Mouse (Mus musculus) liver, postnatal 0 days (tissue): ENCODE results near the gene Btbd19. TPM values are rescaled to one million over a fixed set of nuclear protein-coding genes. Genes with fewer than 3 reads are reported as not detected.

Experiments used
- ATAC-seq: fragments of 200-750 bp; cut with Nextera tagmentation; 2 replicates; pipeline ENCODE4 v1.8.0; 2017; ENCODE audit warnings: mild to moderate bottlenecking, moderate library complexity
- DNase-seq: peaks from one replicate; pipeline ENCODE4 v3.0.0-alpha.2; 2016
- H3K27ac ChIP-seq: fragments of 300-500 bp; sonication (generic); 2 replicates; pipeline ENCODE4 v1.5.1; 2014; ENCODE audit warnings: antibody characterized with exemption, moderate library complexity, mild to moderate bottlenecking, low read depth
- H3K27me3 ChIP-seq: fragments of 300-500 bp; sonication (generic); 2 replicates; pipeline ENCODE4 v1.6.1; 2014; ENCODE audit warnings: low read length, control low read depth, mixed read lengths; ENCODE audit not compliant: insufficient read depth
- H3K36me3 ChIP-seq: fragments of 300-500 bp; sonication (generic); replicated peaks from 2 replicates; pipeline ENCODE4 v1.6.1; 2014; ENCODE audit warnings: mild to moderate bottlenecking, control low read depth, low read length, moderate library complexity, mixed read lengths; ENCODE audit not compliant: insufficient read depth
- H3K4me1 ChIP-seq: fragments of 300-500 bp; sonication (generic); 2 replicates; pipeline ENCODE4 v1.6.1; 2014; ENCODE audit warnings: antibody characterized with exemption, mild to moderate bottlenecking, control low read depth; ENCODE audit not compliant: insufficient read depth
- H3K4me2 ChIP-seq: fragments of 300-500 bp; sonication (generic); 2 replicates; pipeline ENCODE4 v1.6.1; 2014; ENCODE audit warnings: low read depth, mild to moderate bottlenecking, low read length, moderate library complexity, mixed read lengths
- H3K4me3 ChIP-seq: fragments of 300-500 bp; sonication (generic); 2 replicates; pipeline ENCODE4 v1.5.1; 2014; ENCODE audit warnings: low read depth, low read length
- H3K9ac ChIP-seq: fragments of 300-500 bp; sonication (generic); replicated peaks from 2 replicates; pipeline ENCODE4 v1.6.1; 2014; ENCODE audit warnings: mild to moderate bottlenecking, moderate library complexity
- H3K9me3 ChIP-seq: fragments of 300-500 bp; sonication (generic); 2 replicates; pipeline ENCODE4 v1.6.1; 2016; ENCODE audit warnings: mild to moderate bottlenecking, control low read depth, low read length, mixed read lengths
- CTCF ChIP-seq: sonication (generic); IDR thresholded peaks from 2 replicates; pipeline ENCODE4 v1.5.1; 2016; ENCODE audit warnings: antibody characterized with exemption, low read depth
- EP300 ChIP-seq: IDR thresholded peaks from 2 replicates; pipeline ENCODE4 v1.6.1; 2016; ENCODE audit warnings: antibody characterized with exemption, low read depth, mild to moderate bottlenecking
- WGBS: fragments of 180-500 bp; shearing (Covaris S2); extraction: QIAGEN DNeasy Blood & Tissue Kit; methylation state at CpG from one replicate; pipeline ENCODE4 v1.1.7; 2014; ENCODE audit not compliant: insufficient replicate concordance; 5-methylcytosine and 5-hydroxymethylcytosine counted together
- polyA plus RNA-seq: library from polyadenylated mRNA; unstranded; fragments of >200 nt; fragmentation: Nextera tagmentation; extraction: Ambion mirVana; gene quantifications from 2 replicates; pipeline ENCODE4 v1.2.1, GENCODE M21; 2015

Btbd19 gene
- polyA plus RNA-seq, 1 experiment from 2014 or later, result 2.3 TPM

- no peak for DNase-seq
- no peak for TF ChIP-seq EP300
- TF ChIP-seq CTCF, result peak; percentile 19; the same call in 1 of the 2 replicates
- H3K36me3 ChIP-seq, result no peaks in the 10 kb centered on the region
- no peaks in the 10 kb centered on the region for H3K9me3 ChIP-seq
- no peak overlapping the region for H3K4me2 ChIP-seq
- no peaks in the 10 kb centered on the region for H3K27me3 ChIP-seq
- H3K9ac ChIP-seq, result no peak overlapping the region
- H3K4me1 ChIP-seq, result no peaks in the 10 kb centered on the region
- no peak overlapping the region for H3K27ac ChIP-seq
- 71% methylated on average over 10 of the region's 10 CpGs for WGBS
- no peak overlapping the region for H3K4me3 ChIP-seq
- ATAC-seq, result no peak
Observed at GRCm38 (mm10) chr4:117104672-117105071, 20.9 kb downstream of the Btbd19 start.

GRCm38 (mm10) chr4:117101218-117101617, 24.3 kb downstream of the Btbd19 start:
- ATAC-seq, result no peak
- no peak overlapping the region for H3K4me2 ChIP-seq
- no peaks in the 10 kb centered on the region for H3K9me3 ChIP-seq
- 41% methylated on average over 7 of the region's 7 CpGs for WGBS
- H3K27me3 ChIP-seq, result peaks cover 6% of the 10 kb centered on the region
- H3K27ac ChIP-seq, result no peak overlapping the region
- no peak overlapping the region for H3K9ac ChIP-seq
- no peaks in the 10 kb centered on the region for H3K36me3 ChIP-seq
- peaks cover 11% of the 10 kb centered on the region for H3K4me1 ChIP-seq
- peak; percentile 59 for TF ChIP-seq CTCF
- TF ChIP-seq EP300, result no peak
- DNase-seq, result peak; percentile 56
- H3K4me3 ChIP-seq, result no peak overlapping the region

- 66% methylated on average over 4 of the region's 4 CpGs for WGBS
- TF ChIP-seq CTCF, result no peak
Observed at GRCm38 (mm10) chr4:117100036-117100435, 25.5 kb downstream of the Btbd19 start.

GRCm38 (mm10) chr4:117098764-117099036, 26.8 kb downstream of the Btbd19 start:
- Histone ChIP-seq H3K4me3 (no peak overlapping the region), H3K36me3 (no peaks in the 10 kb centered on the region), H3K9me3 (no peaks in the 10 kb centered on the region), H3K4me2 (no peak overlapping the region), H3K27me3 (peaks cover 13% of the 10 kb centered on the region), H3K4me1 (peaks cover 20% of the 10 kb centered on the region), H3K27ac (no peak overlapping the region), H3K9ac (no peak overlapping the region)
- TF ChIP-seq CTCF, result no peak
- TF ChIP-seq EP300, result no peak
- DNase-seq (no peak), ATAC-seq (no peak)
- WGBS, result 77% methylated on average over 2 of the region's 2 CpGs

More at GRCm38 (mm10) chr4:117100036-117100435, 25.5 kb downstream of the Btbd19 start:
- H3K4me1 ChIP-seq, result peaks cover 20% of the 10 kb centered on the region
- H3K27ac ChIP-seq, result no peak overlapping the region
- no peaks in the 10 kb centered on the region for H3K36me3 ChIP-seq
- H3K4me2 ChIP-seq, result no peak overlapping the region
- peaks cover 13% of the 10 kb centered on the region for H3K27me3 ChIP-seq
- no peak for ATAC-seq
- H3K9me3 ChIP-seq, result no peaks in the 10 kb centered on the region
- H3K4me3 ChIP-seq, result no peak overlapping the region
- no peak for DNase-seq
- H3K9ac ChIP-seq, result no peak overlapping the region

GRCm38 (mm10) chr4:117097969-117098763, 27.4 kb downstream of the Btbd19 start:
- Histone ChIP-seq H3K9me3 (no peaks in the 10 kb centered on the region), H3K36me3 (no peaks in the 10 kb centered on the region), H3K9ac (no peak overlapping the region), H3K27me3 (peaks cover 13% of the 10 kb centered on the region), H3K27ac (no peak overlapping the region), H3K4me1 (peaks cover 20% of the 10 kb centered on the region), H3K4me2 (no peak overlapping the region), H3K4me3 (no peak overlapping the region)
- TF ChIP-seq EP300 (no peak), CTCF (no peak)
- 59% methylated on average over 8 of the region's 8 CpGs for WGBS
- DNase-seq (no peak), ATAC-seq (no peak)

GRCm38 (mm10) chr4:117096666-117097065, 28.9 kb downstream of the Btbd19 start:
- Histone ChIP-seq H3K9me3 (no peaks in the 10 kb centered on the region), H3K4me2 (peak overlapping the region; percentile 72), H3K4me1 (peaks cover 20% of the 10 kb centered on the region), H3K27ac (0 out of 2 replicates have a peak overlapping the region, but pooled peaks have one; percentile 29), H3K9ac (no peak overlapping the region), H3K4me3 (peak overlapping the region; percentile 44; the same call in 1 of the 2 replicates), H3K36me3 (no peaks in the 10 kb centered on the region), H3K27me3 (peaks cover 13% of the 10 kb centered on the region)
- DNase-seq (no peak), ATAC-seq (no peak)
- WGBS, result 26% methylated on average over 5 of the region's 5 CpGs
- TF ChIP-seq EP300 (no peak), CTCF (no peak)
